Mouse (Mus musculus) hindbrain, embryonic 12.5 days (tissue): ENCODE results near the gene Sun2. TPM values are rescaled to one million over a fixed set of nuclear protein-coding genes. Genes with fewer than 3 reads are reported as not detected.
A peak's percentile ranks its signal among the peaks of the same experiment; 100 is the strongest.

Experiments used
- ATAC-seq: fragments of 200-750 bp; cut with Nextera tagmentation; 2 replicates; pipeline ENCODE4 v1.8.0; 2017; ENCODE audit warnings: moderate TSS enrichment; ENCODE audit not compliant: low FRiP score
- H3K27ac ChIP-seq: fragments of 300-500 bp; sonication (generic); 2 replicates; pipeline ENCODE4 v1.5.1; 2016; ENCODE audit warnings: mild to moderate bottlenecking
- H3K27me3 ChIP-seq: fragments of 300-500 bp; sonication (generic); 2 replicates; pipeline ENCODE4 v1.6.1; 2016; ENCODE audit warnings: mild to moderate bottlenecking
- H3K36me3 ChIP-seq: fragments of 300-500 bp; sonication (generic); 2 replicates; pipeline ENCODE4 v1.6.1; 2016; ENCODE audit warnings: mild to moderate bottlenecking
- H3K4me1 ChIP-seq: fragments of 300-500 bp; sonication (generic); 2 replicates; pipeline ENCODE4 v1.6.1; 2016
- H3K4me2 ChIP-seq: fragments of 300-500 bp; sonication (generic); replicated peaks from 2 replicates; pipeline ENCODE4 v1.6.1; 2016; ENCODE audit warnings: mild to moderate bottlenecking
- H3K4me3 ChIP-seq: fragments of 300-500 bp; sonication (generic); 2 replicates; pipeline ENCODE4 v1.5.1; 2016; ENCODE audit warnings: mild to moderate bottlenecking
- H3K9ac ChIP-seq: fragments of 300-500 bp; sonication (generic); 2 replicates; pipeline ENCODE4 v1.6.1; 2016; ENCODE audit warnings: mild to moderate bottlenecking, moderate library complexity
- H3K9me3 ChIP-seq: fragments of 300-500 bp; sonication (generic); replicated peaks from 2 replicates; pipeline ENCODE4 v1.6.1; 2016; ENCODE audit warnings: mild to moderate bottlenecking
- WGBS: fragments of 180-500 bp; shearing (Covaris S2); methylation state at CpG from one replicate; pipeline ENCODE4 v1.1.7; 2016; 5-methylcytosine and 5-hydroxymethylcytosine counted together
- polyA plus RNA-seq: library from polyadenylated mRNA; unstranded; fragments of >200 nt; fragmentation: Nextera tagmentation; extraction: Ambion mirVana; gene quantifications from 2 replicates; pipeline ENCODE4 v1.2.1, GENCODE M21; 2016

The Sun2 gene
- polyA plus RNA-seq, 1 experiment from 2014 or later = 8.0 TPM

DNA sequence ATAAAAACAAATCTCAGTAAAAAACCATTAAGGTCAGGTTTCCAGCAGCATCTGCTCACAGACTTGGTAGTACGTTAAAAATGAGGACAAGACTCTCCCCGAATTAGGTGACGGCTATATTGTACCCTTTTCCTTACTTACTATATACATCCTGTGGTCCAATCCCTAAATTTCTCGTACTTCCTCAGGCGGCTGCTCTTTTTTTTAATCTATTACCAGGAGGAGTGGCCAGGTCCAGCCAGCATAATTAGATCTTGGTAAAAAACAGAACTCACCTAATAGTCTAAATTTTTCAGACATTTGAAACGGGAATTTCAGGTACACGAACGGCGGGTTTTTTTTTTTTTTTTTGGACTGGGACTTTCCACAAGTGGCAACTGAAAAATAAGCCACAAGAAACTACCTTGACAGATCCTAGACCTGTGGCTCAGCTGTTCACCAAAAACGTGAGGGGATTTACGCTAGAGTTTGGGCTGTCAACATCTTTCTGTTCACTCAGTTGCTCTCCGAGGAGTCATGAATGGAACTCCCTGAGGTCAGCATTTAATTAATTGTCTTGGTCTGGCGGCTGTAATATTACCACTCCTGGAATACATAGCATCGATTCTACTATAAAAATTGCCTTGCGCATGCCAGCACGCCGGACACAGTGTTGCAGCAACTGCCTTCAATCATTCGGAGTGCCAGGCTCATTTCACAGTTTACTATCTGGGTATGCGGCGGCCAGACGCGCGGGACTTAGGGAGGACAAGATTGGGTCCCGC is 52.5 kb downstream of the Sun2 start:
- ATAC-seq = no peak
- Histone ChIP-seq H3K9me3 (no peaks in the 10 kb centered on the region), H3K36me3 (0 out of 2 replicates have a peak, but pooled peaks cover 4% of the 10 kb centered on the region), H3K4me3 (peak overlapping the region; percentile 93), H3K4me1 (peaks cover 55% of the 10 kb centered on the region), H3K27me3 (no peaks in the 10 kb centered on the region), H3K27ac (0 out of 2 replicates have a peak overlapping the region, but pooled peaks have one; percentile 36), H3K9ac (no peak overlapping the region), H3K4me2 (peak overlapping the region; percentile 90)
- 17% methylated on average over 24 of the region's 24 CpGs for WGBS

DNA sequence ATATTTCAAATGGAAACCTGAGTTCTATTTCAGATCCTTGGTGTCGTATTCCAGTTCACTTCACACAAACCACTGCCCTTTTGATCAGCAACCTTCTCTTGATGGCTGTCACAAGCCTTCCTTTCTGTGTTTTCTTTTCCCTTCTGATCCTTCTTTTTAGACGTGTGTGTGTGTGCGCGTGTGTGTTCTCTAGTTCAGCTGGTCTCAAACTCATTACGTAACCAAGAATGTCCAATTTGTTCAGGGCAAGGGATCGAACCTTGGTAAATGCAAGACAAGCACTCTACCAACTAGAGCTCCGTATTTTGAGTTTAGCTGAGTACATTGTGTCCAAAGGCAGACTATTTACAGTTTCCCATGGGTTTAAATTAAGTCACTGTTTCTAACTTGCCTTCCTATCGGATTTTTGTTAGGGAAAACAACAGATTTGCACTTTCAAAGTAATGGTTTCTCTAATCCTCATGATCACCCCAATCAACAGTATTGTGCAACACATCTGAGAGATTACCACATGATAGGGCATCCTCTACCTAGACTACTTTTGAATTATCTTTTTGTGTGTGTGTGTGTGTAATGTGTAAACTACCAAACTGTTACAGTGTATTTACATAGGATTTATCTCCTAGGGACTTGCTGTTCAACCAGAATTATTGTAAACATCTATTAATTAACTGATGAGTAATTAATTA is 53.9 kb downstream of the Sun2 start:
- no peaks in the 10 kb centered on the region for H3K9me3 ChIP-seq
- peak overlapping the region; percentile 95 for H3K4me3 ChIP-seq
- peak overlapping the region; percentile 87 for H3K27ac ChIP-seq
- no peak for ATAC-seq
- peak overlapping the region; percentile 97; the same call in 1 of the 2 replicates for H3K9ac ChIP-seq
- H3K36me3 ChIP-seq = no peaks in the 10 kb centered on the region
- no peaks in the 10 kb centered on the region for H3K27me3 ChIP-seq
- H3K4me1 ChIP-seq = peaks cover 66% of the 10 kb centered on the region
- H3K4me2 ChIP-seq = peak overlapping the region; percentile 80
- 6% methylated on average over 8 of the region's 8 CpGs for WGBS

DNA sequence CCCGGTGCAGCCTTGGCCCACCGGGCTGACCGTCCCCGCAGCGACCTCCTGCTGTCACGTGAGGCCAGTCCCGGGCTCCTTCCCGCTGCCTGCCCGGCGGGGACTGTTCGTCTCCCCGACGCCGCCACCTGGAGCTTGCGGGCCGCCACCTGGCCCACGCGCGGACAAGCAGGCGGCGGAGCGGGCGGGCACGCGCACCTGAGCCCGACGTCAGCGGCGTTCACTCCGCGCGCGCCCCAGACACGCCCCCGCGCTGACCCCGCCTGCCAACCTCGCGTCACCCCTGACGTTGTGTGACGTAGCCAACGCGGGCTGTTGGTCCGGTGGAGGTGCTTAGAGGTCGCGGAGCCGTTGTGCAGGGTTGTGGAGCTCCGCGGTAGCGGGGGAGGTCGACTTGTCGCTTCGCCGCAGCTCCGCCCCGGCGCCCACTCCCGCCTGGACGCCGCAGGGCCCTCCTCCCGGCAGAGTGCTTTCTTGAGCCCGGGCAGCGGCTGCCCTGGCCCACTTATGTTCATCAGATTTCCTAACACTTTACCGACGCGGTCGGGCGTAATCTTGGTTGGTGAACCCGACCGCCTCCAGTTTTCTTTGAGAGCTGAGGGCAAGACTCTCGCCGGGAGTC is 54.6 kb downstream of the Sun2 start, which contains the start of gene Josd1:
TSS of gene Josd1 (minus strand) at position 274 of the 622 bp plus-strand sequence.
- Histone ChIP-seq H3K27ac (peak within 1 kb of the TSS; percentile 87), H3K4me2 (peak within 1 kb of the TSS; percentile 80), H3K9ac (peak within 1 kb of the TSS; percentile 97), H3K36me3 (no peaks in the 10 kb centered on the region), H3K4me1 (peaks cover 66% of the 10 kb centered on the region), H3K9me3 (no peaks in the 10 kb centered on the region), H3K27me3 (no peaks in the 10 kb centered on the region), H3K4me3 (peak within 1 kb of the TSS; percentile 95)
- ATAC-seq = peak; percentile 47
- WGBS = under 1% methylated on average over 68 of the region's 72 CpGs

DNA sequence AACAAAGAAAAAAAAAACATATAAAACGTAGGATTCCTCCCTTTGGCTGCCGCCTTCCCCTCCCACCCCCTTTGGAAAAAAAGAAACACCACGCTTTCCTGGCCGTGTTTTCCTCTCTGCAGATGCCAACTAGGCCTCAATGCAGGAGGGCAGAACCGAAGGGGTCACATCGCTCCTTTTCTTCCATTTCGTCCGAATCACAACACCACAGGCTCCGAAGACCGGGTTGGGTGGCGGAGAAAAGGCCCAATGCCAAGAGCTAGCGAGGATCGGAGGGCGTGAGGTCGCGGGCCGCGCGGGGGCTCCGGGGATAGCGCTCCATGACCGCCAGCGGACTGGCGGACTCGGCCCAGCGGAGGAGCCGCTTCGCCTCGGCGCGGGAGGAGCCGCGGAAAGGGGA is 55.2 kb downstream of the Sun2 start:
- no peaks in the 10 kb centered on the region for H3K9me3 ChIP-seq
- ATAC-seq = no peak
- peaks cover 66% of the 10 kb centered on the region for H3K4me1 ChIP-seq

DNA sequence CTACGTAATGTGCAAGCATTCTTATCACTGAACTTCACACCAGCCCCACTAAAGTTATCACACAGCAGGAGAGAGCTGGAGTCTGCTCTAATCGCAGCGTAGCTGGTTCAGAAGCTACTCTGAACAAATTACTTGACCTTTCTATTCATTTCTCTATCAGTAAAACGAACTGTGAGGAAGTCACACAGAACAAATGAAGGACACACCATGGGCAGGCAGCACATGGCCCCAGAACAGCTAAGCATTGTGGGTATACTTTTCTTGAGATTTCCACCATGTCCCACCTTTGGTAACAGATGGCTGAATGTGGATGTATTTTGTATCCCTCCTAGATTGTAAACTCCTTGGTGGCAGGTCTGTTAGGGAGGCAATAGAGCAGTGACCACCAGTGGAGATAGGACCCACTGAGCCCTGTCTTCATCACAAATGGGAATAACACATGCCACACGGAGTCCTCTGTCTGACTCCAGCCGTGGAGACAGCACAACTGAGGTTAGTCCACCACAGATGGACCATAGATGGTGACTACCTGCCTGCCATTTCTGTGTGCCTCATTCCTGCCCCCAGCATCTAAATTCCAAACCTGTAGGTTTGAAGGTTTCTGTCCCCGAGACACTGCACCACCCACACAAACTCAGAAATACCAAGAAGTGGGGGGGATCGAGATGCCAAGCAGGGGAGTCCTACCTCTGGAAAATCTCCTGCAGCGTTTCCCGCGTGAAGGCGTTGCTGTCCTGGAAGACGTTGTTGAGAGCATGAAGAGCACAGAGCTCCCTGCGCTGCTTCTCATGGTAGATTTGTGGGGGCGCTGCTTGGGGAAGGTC is 56.1 kb downstream of the Sun2 start:
- WGBS = 17% methylated on average over 15 of the region's 15 CpGs
- ATAC-seq = no peak
- no peaks in the 10 kb centered on the region for H3K27me3 ChIP-seq
- H3K4me1 ChIP-seq = peaks cover 61% of the 10 kb centered on the region
- peak overlapping the region; percentile 95 for H3K4me3 ChIP-seq
- H3K27ac ChIP-seq = no peak overlapping the region
- H3K9ac ChIP-seq = peak overlapping the region; percentile 97
- no peaks in the 10 kb centered on the region for H3K36me3 ChIP-seq
- peak overlapping the region; percentile 80 for H3K4me2 ChIP-seq
- no peaks in the 10 kb centered on the region for H3K9me3 ChIP-seq

More for the DNA sequence above, 55.2 kb downstream of the Sun2 start:
- H3K9ac ChIP-seq = peak overlapping the region; percentile 97
- 0% methylated on average over 27 of the region's 33 CpGs for WGBS
- no peaks in the 10 kb centered on the region for H3K27me3 ChIP-seq
- peak overlapping the region; percentile 80 for H3K4me2 ChIP-seq
- peak overlapping the region; percentile 87 for H3K27ac ChIP-seq
- H3K4me3 ChIP-seq = peak overlapping the region; percentile 95
- no peaks in the 10 kb centered on the region for H3K36me3 ChIP-seq

DNA sequence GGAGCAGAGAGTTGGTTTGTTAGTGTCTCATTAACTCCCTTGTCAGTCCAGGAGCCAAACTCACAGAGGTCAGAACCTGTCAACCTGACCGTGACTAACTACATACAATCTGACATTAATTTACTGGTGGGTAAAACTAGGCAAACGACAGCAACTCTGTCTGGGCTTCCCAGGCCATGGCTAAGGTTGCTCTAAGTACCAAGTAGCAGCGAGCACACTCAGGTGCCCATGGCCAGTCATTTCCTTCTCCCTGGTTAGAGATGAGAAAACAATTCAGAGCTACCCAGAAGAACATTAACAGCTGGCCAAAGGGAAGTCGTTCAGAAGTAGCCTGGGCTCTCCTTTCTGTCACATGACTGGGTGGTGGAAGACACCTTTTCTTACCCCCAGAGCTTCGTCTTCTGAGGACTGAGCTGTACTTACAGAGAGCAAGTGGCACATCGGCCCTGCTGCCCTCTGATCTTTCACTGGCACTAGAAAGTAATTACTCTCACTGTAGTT is 57.1 kb downstream of the Sun2 start:
- H3K36me3 ChIP-seq = no peaks in the 10 kb centered on the region

DNA sequence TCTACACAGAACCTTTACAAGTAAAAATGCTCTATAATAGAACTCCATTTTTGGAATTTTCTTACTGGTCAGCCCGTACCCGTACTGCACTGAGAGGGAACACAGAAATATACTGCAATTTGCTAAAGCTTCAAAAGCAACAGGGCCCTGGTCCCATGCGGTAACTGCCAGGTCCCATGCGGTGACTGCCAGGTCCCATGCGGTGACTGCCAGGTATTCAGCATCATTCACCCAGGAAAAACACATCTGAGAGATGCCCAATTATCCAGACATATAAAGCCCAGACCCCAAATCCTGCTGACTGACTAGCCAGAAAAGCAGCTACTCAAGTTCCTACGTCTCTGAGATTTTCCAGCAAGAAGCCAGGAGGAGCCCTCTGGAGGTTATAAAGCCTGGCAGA is 57.7 kb downstream of the Sun2 start:
- ATAC-seq = no peak
- peaks cover 55% of the 10 kb centered on the region for H3K4me1 ChIP-seq

More for the DNA sequence above, 57.1 kb downstream of the Sun2 start:
- Histone ChIP-seq H3K27me3 (no peaks in the 10 kb centered on the region), H3K4me3 (peak overlapping the region; percentile 95), H3K4me2 (peak overlapping the region; percentile 80), H3K27ac (no peak overlapping the region), H3K9me3 (no peaks in the 10 kb centered on the region), H3K4me1 (peaks cover 61% of the 10 kb centered on the region), H3K9ac (peak overlapping the region; percentile 97; the same call in 1 of the 2 replicates)
- no peak for ATAC-seq
- WGBS = 54% methylated on average over 6 of the region's 6 CpGs

DNA sequence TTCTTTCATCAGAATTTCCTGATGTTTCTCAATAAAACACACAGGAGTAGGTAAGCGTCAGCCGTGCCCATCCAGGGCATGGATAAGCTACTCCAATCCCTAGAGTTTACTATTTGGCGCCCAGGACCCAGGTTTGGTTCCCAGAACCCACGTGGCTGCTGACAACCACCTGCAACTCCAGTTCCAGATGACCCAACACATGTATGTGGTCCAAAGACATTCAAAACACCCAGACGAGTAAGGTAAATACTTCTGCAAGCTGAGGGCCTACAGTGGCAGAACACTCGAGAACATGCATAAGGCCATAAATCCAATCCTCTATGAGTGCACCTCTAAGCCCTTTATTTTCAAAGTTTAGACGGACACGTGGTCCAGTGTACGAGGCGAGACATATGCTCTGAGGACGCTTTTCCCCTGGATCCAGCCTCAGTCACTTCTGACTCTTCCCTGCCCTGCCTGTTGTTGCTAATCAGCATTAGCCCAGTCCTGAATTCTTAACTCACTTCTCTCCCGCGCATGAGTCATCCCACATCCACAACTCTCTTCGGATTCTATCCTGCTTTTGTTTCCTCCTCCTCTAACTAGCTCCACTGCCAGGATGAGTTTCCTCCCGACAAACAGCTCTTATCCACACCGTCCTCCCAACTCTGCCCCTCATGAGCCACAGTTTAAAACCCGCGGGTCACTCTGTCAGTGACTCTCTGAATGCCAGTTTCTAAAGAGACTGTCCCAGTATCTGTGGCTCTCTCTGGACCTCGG is 58.5 kb downstream of the Sun2 start:
- no peaks in the 10 kb centered on the region for H3K9me3 ChIP-seq
- WGBS = 81% methylated on average over 19 of the region's 19 CpGs
- H3K4me2 ChIP-seq = peak overlapping the region; percentile 80
- H3K4me3 ChIP-seq = peak overlapping the region; percentile 95
- H3K4me1 ChIP-seq = peaks cover 52% of the 10 kb centered on the region
- H3K9ac ChIP-seq = peak overlapping the region; percentile 97
- no peaks in the 10 kb centered on the region for H3K27me3 ChIP-seq
- no peak for ATAC-seq
- H3K36me3 ChIP-seq = no peaks in the 10 kb centered on the region
- H3K27ac ChIP-seq = no peak overlapping the region

More for the DNA sequence above, 57.7 kb downstream of the Sun2 start:
- Histone ChIP-seq H3K27me3 (no peaks in the 10 kb centered on the region), H3K9ac (peak overlapping the region; percentile 97), H3K36me3 (no peaks in the 10 kb centered on the region), H3K4me3 (peak overlapping the region; percentile 95), H3K4me2 (peak overlapping the region; percentile 80), H3K9me3 (no peaks in the 10 kb centered on the region), H3K27ac (no peak overlapping the region)
- 88% methylated on average over 6 of the region's 6 CpGs for WGBS

DNA sequence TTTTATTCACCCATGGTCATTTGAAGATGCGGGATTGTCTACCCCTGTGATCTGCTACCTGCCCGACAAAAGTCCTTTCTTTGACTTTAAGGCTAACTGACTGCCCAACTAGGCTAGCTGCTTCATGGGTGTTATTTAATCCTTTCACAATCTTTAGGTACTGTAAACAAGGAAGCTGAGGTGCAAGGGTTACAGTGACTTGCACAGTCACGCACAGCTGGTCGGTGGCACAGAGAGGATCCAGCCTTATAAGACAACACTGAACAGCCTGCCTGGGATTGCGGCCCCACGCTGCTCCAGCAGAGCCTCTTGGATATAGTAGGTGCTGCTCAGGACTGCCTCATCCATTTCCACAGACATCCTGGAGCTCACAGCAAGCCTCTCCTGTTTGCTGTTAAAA is 59.2 kb downstream of the Sun2 start:
- peaks cover 48% of the 10 kb centered on the region for H3K4me1 ChIP-seq
- no peak overlapping the region; the same call in 1 of the 2 replicates for H3K9ac ChIP-seq
- no peak overlapping the region for H3K27ac ChIP-seq
- WGBS = 84% methylated on average over 6 of the region's 6 CpGs
- H3K27me3 ChIP-seq = no peaks in the 10 kb centered on the region
- no peak overlapping the region for H3K4me3 ChIP-seq
- ATAC-seq = no peak
- H3K9me3 ChIP-seq = no peaks in the 10 kb centered on the region
- no peaks in the 10 kb centered on the region for H3K36me3 ChIP-seq
- no peak overlapping the region for H3K4me2 ChIP-seq

DNA sequence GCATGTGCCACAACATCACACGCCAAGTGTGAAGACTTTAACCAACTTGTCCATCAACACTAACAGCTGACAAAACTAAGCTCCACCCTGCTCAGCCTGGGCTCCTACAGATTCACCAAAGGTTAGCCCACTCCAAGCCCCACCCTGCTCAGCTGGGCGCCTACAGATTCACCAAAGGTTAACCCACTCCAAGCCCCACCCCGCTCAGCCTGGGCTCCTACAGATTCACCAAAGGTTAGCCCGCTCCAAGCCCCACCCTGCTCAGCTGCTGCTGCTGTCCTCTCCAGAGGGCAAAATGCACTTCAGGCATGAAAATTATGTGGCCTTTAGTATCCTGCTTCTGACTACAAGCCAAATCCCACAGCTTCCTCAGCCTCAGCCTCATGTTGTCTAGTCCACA is 60.4 kb downstream of the Sun2 start:
- no peaks in the 10 kb centered on the region for H3K9me3 ChIP-seq
- H3K36me3 ChIP-seq = no peaks in the 10 kb centered on the region; the same call in 1 of the 2 replicates
- H3K9ac ChIP-seq = no peak overlapping the region
- H3K4me3 ChIP-seq = no peak overlapping the region
- no peaks in the 10 kb centered on the region for H3K27me3 ChIP-seq
- no peak overlapping the region for H3K4me2 ChIP-seq
- WGBS = 87% methylated on average over 4 of the region's 4 CpGs
- no peak overlapping the region for H3K27ac ChIP-seq
- no peak for ATAC-seq
- H3K4me1 ChIP-seq = peaks cover 46% of the 10 kb centered on the region

DNA sequence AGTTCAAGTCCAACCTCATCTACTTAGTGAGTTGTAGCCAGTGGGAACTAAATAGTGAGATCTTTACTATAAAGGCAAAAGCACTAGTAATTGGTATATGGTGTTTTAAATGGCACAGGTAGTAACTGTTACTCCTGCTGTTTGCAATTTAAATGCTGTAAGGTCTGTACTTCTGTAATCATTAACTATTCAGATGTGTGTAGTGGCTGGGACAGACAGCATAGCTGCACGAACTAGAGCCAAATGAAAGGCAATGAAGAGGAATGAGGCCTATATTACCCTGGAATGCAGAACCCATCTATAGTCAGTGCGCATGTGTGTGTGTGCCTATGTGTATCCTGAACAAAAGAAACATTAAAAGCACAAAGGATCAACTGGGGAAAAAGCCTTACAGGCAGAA is 64.4 kb downstream of the Sun2 start:
- ATAC-seq = no peak
- 89% methylated on average over 2 of the region's 2 CpGs for WGBS
- no peak overlapping the region for H3K9ac ChIP-seq
- no peaks in the 10 kb centered on the region for H3K9me3 ChIP-seq
- H3K4me1 ChIP-seq = peaks cover 10% of the 10 kb centered on the region
- no peaks in the 10 kb centered on the region for H3K27me3 ChIP-seq
- peaks cover 35% of the 10 kb centered on the region for H3K36me3 ChIP-seq
- no peak overlapping the region for H3K27ac ChIP-seq
- no peak overlapping the region for H3K4me3 ChIP-seq
- no peak overlapping the region for H3K4me2 ChIP-seq
